Mouse (Mus musculus): ENCODE data around the gene Ear10.
"Not testable (repeated sequence)": the region's sequence is repeated elsewhere in the genome, so short reads cannot be mapped to it uniquely, and the experiment has no call there.

The Ear10 gene

DNA sequence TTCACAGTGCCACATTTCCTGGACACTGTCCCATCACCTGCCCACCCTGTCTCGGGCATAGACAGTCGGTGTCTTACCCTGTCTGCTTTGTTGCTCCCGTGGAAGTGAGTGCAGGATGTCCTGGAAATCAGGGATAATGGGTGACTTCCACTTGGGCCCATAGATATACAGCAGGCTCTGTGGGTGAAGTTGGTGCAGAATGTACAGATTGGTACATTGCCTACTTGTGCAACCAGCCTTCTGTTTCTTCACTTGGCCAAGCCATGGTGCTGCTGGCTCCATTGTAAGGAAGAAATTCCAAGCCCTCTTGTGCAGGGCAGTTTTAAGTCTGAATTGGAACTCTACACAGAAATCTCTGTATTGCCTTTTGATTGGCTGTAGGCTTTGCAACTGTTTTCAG is at the start of gene Ear10:
TSS of gene Ear10 (minus strand) at position 101 of the 400 bp plus-strand sequence.
- DNase-seq (ENCODE audit: low spot score in 2 of 2), result not testable (repeated sequence)

GRCm38 (mm10) chr14:43956769-43957168 is 33.4 kb upstream of the Ear10 start, which contains the start of gene Ang5:
TSS of gene Ang5 (plus strand) at chr14:43957069.
- DNase-seq (ENCODE audit: low spot score in 2 of 2), result not testable (repeated sequence)

DNA sequence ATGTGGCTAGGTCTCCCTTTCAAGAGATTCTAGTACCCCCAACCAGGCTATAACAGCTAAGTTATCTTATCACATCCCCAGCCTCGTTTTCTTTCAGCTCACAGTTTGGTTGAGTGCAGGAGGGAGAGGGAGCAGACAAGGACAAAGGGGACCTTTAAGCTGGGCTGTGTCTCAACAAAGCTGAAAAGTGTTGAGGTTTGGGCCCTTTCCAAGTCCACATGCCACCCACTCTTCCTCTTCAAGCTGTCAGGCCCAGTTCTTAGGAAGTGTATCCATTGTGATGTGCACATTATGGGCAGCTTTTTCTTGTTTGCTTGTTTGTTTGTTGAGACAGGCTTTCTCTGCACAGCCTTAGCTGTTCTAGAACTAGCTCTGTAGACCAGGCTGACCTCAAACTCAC is 31.7 kb upstream of the Ear10 start:
- DNase-seq (ENCODE audit: low spot score in 2 of 2), result not testable (repeated sequence)

DNA sequence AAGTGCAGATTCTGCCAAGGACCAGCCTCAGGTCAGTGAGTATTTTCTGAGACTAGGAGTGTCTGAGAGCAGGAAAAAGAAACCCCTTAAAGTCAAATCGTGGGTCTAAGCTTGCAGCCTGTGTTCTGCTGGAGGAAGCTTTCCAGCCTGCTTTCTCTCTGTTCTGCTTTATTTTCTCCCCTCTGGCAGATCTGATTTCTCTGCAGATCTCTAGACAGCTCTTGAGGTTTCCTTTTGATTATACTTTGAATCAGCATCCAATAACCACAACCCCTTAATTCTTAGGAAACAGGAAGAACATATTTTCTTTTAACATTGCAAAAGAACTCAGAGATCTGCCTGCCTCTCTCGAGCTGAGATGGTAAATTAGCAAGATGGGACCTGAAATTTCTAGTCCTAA is 30.0 kb upstream of the Ear10 start:
- not testable (repeated sequence) for DNase-seq (ENCODE audit: low spot score in 2 of 2)

GRCm38 (mm10) chr14:43933399-43933798 is 10.0 kb upstream of the Ear10 start:
- not testable (repeated sequence) for DNase-seq (ENCODE audit: low spot score in 2 of 2)

DNA sequence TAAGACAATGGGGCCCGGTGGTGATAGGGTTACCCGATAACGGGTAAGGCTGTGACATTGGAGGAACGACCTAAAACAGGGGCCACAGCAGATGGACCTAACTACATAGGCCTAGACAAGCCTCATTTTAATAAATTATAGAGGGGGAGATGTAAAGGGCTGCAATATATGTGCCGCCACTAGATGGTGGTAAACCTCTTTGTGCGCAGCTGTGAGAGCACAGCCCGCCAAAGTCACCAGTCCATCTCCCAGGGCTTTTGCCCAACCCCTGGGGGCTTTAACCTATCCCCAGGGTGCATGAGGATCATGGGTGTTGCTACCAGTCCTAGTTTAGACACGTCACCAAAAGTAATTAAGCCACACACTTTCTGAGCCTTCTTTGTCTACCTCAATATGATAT is 9.6 kb upstream of the Ear10 start:
- not testable (repeated sequence) for DNase-seq (ENCODE audit: low spot score in 2 of 2)

DNA sequence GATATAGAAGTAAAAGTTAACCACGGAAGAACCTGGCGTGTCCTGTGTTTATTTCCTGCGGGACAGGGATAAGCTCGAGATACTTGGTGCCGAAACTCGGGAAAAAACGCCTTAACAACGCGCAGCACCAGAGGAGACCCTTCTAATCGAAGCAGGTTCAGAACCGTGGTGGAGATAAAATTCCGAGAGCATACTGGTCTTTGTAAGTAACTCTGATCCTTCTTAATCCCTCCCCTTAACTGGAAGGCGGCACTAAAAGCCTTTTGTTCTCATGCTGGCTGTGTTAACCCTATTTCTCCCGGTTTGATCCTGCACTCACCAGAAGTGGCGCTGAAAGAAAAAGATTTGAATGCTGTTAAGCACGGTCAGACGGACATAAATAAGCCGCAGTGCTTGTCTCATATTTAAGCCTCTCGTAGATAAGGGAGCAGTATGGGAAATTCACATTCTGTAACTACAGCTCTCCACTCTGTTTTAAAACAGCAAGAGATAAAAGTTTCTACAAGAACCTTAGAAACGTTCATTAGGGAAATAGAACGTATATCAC is 2.1 kb upstream of the Ear10 start:
- not testable (repeated sequence) for DNase-seq (ENCODE audit: low spot score in 2 of 2)

GRCm38 (mm10) chr14:43924688-43925403 is 1.5 kb upstream of the Ear10 start, which contains the start of gene Gm8113:
TSS of gene Gm8113 (plus strand) at chr14:43925390.
- DNase-seq (ENCODE audit: low spot score in 2 of 2), result peak; percentile 23 to 37

DNA sequence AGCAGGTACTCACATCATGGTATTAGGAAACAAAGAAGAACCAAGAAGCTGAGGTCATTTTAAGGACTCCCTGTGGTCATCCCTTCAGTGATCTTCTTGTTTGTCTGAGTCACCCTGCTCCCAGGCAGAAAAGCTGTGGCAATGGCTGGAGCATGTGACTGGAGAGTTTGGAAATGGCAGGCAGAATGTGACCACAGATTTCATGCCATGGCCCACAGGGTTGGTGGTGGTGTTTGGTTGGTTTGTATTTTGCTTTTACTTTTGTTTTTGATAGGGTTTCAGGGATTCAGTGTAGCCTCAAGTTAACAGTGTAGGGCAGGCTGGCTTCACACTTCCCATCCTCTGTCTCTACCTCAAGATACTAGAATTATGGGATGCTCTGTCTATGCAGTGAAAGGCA is 5.1 kb downstream of the Ear10 start:
- DNase-seq (ENCODE audit: low spot score in 2 of 2), result not testable (repeated sequence)

DNA sequence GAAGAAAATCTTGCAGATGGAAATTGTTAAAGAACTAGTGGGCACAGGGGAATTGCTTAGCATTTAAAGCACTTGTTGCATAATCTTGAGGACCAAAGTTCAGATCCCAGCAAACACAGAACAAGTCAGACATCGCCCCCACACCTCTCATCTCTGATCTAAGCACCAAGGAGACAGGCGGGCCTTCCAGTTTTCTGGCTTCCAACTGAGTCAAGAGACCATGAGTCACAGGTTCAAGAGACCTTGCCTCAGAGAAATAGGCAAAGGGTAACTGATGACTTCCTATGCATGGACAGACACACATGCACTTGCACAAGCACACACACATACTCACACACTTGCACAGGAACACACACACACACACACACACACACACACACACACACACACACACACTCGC is 24.8 kb downstream of the Ear10 start:
- not testable (repeated sequence) for DNase-seq (ENCODE audit: low spot score in 2 of 2)

GRCm38 (mm10) chr14:43895357-43895756 is 28.0 kb downstream of the Ear10 start:
- not testable (repeated sequence) for DNase-seq (ENCODE audit: low spot score in 2 of 2)

GRCm38 (mm10) chr14:43891288-43891687 is 32.1 kb downstream of the Ear10 start:
- not testable (repeated sequence) for DNase-seq (ENCODE audit: low spot score in 2 of 2)

DNA sequence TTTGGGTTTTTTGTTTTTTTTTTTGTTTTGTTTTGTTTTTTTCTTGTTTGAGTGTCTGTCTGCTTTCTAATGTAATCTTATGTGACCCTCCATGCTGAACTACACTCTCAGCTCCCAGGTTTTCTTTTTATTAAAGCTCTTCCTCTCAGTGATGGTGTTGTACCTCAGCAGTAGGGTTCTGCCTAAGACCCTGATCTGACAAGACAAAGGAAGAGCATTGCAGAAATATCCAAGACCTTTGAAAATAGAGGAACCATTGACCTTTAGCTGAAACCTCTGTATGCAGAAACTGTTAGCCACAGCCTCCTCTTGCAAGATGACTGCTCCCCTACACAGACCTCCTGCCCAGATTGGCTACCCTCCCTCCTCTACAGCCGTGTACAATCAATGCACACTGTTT is 37.1 kb downstream of the Ear10 start:
- not testable (repeated sequence) for DNase-seq (ENCODE audit: low spot score in 2 of 2)

GRCm38 (mm10) chr14:43879966-43880545 is 43.3 kb downstream of the Ear10 start:
- DNase-seq (ENCODE audit: low spot score in 2 of 2), result not testable (repeated sequence)

GRCm38 (mm10) chr14:43877789-43878188 is 45.6 kb downstream of the Ear10 start:
- DNase-seq (ENCODE audit: low spot score in 2 of 2), result not testable (repeated sequence)

DNA sequence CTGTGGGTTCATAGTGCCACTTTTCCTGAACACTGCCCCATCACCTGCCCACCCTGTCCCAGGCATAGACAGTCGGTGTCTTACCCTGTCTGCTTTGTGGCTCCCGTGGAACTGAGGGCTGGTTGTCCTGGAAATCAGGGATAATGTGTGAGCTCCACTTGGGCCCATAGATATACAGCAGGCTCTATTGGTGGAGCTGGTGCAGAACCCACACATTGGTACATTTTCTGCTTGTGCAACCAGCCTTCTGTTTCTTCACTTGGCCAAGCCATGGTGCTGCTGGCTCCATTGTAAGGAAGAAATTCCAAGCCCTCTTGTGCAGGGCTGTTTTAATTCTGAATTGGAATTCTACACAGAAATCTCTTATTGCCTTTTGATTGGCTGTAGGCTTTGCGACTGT is 47.9 kb downstream of the Ear10 start, which contains the start of gene Ear1:
TSS of gene Ear1 (minus strand) at position 101 of the 400 bp plus-strand sequence.
- DNase-seq (ENCODE audit: low spot score in 2 of 2), result not testable (repeated sequence)

- DNase-seq (ENCODE audit: low spot score in 2 of 2), result not testable (repeated sequence)
Measured at GRCm38 (mm10) chr14:43874862-43875261, 48.5 kb downstream of the Ear10 start.
